Mouse (Mus musculus): ENCODE measurements at regions not wholly inside any gene's neighbourhood (a gene's known extent, or its start where the extent isn't known, plus 50 kb on each side); places are given as distances from the start of the nearest gene placed in this dataset.

- in situ Hi-C loops (cut with MboI, MseI) = no loop called here
Observed at GRCm38 (mm10) chr4:81005507-81006328, 95.3 kb downstream of the Lurap1l start.

GRCm38 (mm10) chr4:81006546-81006945 lies 96.1 kb downstream of the Lurap1l start:
- in situ Hi-C loops (cut with MboI, MseI) = no loop called here

GRCm38 (mm10) chr4:81021850-81022249 lies 111.4 kb downstream of the Lurap1l start:
- in situ Hi-C loops (cut with MboI, MseI) = no loop called here

- in situ Hi-C loops (cut with MboI, MseI) = no loop called here
Observed at GRCm38 (mm10) chr4:81023436-81023983, 113.1 kb downstream of the Lurap1l start.

- in situ Hi-C loops (cut with MboI, MseI) = no loop called here
Observed at GRCm38 (mm10) chr4:81027558-81027957, 117.1 kb downstream of the Lurap1l start.

GRCm38 (mm10) chr4:81030671-81031070 lies 120.2 kb downstream of the Lurap1l start:
- in situ Hi-C loops (cut with MboI, MseI) = loop anchor here (10.0 kb wide), 1 partner anchor 1876 kb away; no protein-coding TSS in a partner anchor

GRCm38 (mm10) chr4:81037336-81037902 lies 127.0 kb downstream of the Lurap1l start:
- in situ Hi-C loops (cut with MboI, MseI) = loop anchor here (10.0 kb wide), 1 partner anchor 1883 kb away; no protein-coding TSS in a partner anchor

GRCm38 (mm10) chr4:81058227-81058626 lies 147.8 kb downstream of the Lurap1l start:
- in situ Hi-C loops (cut with MboI, MseI) = no loop called here

- in situ Hi-C loops (cut with MboI, MseI) = no loop called here
Observed at GRCm38 (mm10) chr4:81058809-81059208, 148.4 kb downstream of the Lurap1l start.

- in situ Hi-C loops (cut with MboI, MseI) = no loop called here
Observed at GRCm38 (mm10) chr4:81059356-81059755, 148.9 kb downstream of the Lurap1l start.

- in situ Hi-C loops (cut with MboI, MseI) = no loop called here
Observed at GRCm38 (mm10) chr4:81082290-81082947, 172.0 kb downstream of the Lurap1l start.

GRCm38 (mm10) chr4:81085188-81085587 lies 174.7 kb downstream of the Lurap1l start:
- in situ Hi-C loops (cut with MboI, MseI) = no loop called here

- in situ Hi-C loops (cut with MboI, MseI) = no loop called here
Observed at GRCm38 (mm10) chr4:81096581-81096980, 186.1 kb downstream of the Lurap1l start.

- in situ Hi-C loops (cut with MboI, MseI) = no loop called here
Observed at GRCm38 (mm10) chr4:81097597-81097996, 187.2 kb downstream of the Lurap1l start.

- in situ Hi-C loops (cut with MboI, MseI) = no loop called here
Observed at GRCm38 (mm10) chr4:81101049-81101448, 190.6 kb downstream of the Lurap1l start.

- in situ Hi-C loops (cut with MboI, MseI) = no loop called here
Observed at GRCm38 (mm10) chr4:81111307-81111706, 200.9 kb downstream of the Lurap1l start.

- in situ Hi-C loops (cut with MboI, MseI) = no loop called here
Observed at GRCm38 (mm10) chr4:81116411-81116810, 206.0 kb downstream of the Lurap1l start.

- in situ Hi-C loops (cut with MboI, MseI) = no loop called here
Observed at GRCm38 (mm10) chr4:81124155-81124554, 213.7 kb downstream of the Lurap1l start.

GRCm38 (mm10) chr4:81129874-81130273 lies 219.4 kb downstream of the Lurap1l start:
- in situ Hi-C loops (cut with MboI, MseI) = no loop called here

GRCm38 (mm10) chr4:81173111-81173510 lies 262.7 kb downstream of the Lurap1l start:
- in situ Hi-C loops (cut with MboI, MseI) = no loop called here

GRCm38 (mm10) chr4:81177443-81178041 lies 265.1 kb downstream of the Mpdz start:
- in situ Hi-C loops (cut with MboI, MseI) = no loop called here
